Mouse (Mus musculus): ENCODE data around the gene Myo19. TPM values are rescaled to one million over a fixed set of nuclear protein-coding genes. Genes with fewer than 3 reads are reported as not detected.

Myo19 gene
- polyA plus RNA-seq, 1 experiment from 2014 or later: 6.8 TPM

DNA sequence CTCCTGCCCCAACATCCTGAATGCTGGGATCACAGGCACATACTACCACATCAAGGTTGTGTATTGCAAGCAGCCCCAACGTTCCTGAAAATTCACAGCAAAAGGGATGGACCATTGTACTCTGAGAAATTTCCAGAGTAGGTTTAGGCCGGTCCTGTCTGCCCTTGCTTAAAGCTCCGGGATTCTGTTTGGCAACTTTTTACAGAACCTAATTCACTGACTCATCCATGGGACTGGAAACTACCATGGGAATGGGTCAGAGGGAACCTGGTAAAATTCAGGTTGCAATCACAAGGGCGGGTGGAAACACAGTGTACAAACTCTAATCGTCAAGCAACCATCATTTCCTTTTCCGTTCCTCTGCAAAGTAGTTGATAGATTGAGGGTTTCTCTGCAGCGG lies 40.0 kb downstream of the Myo19 start:
- 83% methylated on average over 7 of the region's 7 CpGs for WGBS
- H3K9ac ChIP-seq: no peak overlapping the region
- H3K9me3 ChIP-seq: no peaks in the 10 kb centered on the region
- no peaks in the 10 kb centered on the region for H3K36me3 ChIP-seq
- no peak for ATAC-seq (ENCODE audit: low FRiP score, low read depth)
- H3K27ac ChIP-seq (replicated peaks): no peak overlapping the region
- no peaks in the 10 kb centered on the region for H3K27me3 ChIP-seq
- no peak overlapping the region for H3K4me3 ChIP-seq
- no peak overlapping the region for H3K4me2 ChIP-seq
- H3K4me1 ChIP-seq (replicated peaks): peaks cover 18% of the 10 kb centered on the region

DNA sequence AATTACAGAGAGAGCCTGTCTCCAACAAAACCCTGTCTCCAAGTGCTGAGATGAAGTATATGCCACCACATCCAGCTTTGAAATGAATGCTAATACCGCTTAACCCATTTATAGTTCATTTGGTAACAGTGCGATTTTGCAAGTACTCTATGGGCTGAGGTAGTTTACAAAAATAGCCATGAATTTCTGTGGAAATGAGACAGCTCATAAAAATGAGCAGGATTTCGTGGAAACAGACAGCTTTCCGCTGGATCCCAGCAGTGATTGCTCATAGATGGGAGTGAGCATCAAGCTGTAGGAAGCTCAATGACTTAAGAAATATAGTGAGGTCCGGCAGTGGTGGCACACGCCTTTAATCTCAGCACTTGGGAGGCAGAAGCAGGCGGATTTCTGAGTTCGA lies 41.0 kb downstream of the Myo19 start:
- H3K36me3 ChIP-seq: no peaks in the 10 kb centered on the region

DNA sequence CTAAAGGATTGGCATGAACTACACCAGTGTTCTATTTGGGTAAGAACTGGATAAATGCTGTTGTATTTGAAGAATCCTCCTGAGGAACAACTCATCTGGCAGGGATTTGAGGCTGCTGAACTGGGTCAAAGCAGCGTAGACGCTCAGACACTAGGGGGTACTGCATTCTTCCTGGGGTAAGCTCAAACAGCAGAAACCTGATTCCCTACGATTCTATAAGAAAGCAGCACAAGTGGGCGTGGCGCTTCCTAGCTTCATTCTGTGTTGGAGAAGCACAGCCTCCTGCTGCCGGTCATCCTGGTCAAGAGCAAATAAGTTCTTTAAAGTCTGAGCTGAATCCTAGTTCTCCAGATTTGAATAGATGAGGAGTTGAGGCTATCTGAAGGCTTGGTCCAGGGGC lies 52.3 kb downstream of the Myo19 start:
- no peak overlapping the region for H3K4me3 ChIP-seq
- 18% methylated on average over 6 of the region's 6 CpGs for WGBS
- ATAC-seq (ENCODE audit: low FRiP score, low read depth): no peak
- H3K9me3 ChIP-seq: no peaks in the 10 kb centered on the region
- H3K27me3 ChIP-seq: no peaks in the 10 kb centered on the region
- H3K36me3 ChIP-seq: no peaks in the 10 kb centered on the region
- H3K27ac ChIP-seq (replicated peaks): no peak overlapping the region
- no peaks in the 10 kb centered on the region for H3K4me1 ChIP-seq (replicated peaks)
- H3K4me2 ChIP-seq: no peak overlapping the region
- H3K9ac ChIP-seq: no peak overlapping the region

More for the DNA sequence above, 41.0 kb downstream of the Myo19 start:
- Histone ChIP-seq H3K9ac (no peak overlapping the region), H3K9me3 (no peaks in the 10 kb centered on the region), H3K4me1 (replicated peaks) (peaks cover 12% of the 10 kb centered on the region; the same call in 1 of the 2 replicates), H3K4me2 (no peak overlapping the region), H3K4me3 (no peak overlapping the region), H3K27me3 (no peaks in the 10 kb centered on the region), H3K27ac (replicated peaks) (no peak overlapping the region)
- 91% methylated on average over 8 of the region's 8 CpGs for WGBS
- ATAC-seq (ENCODE audit: low FRiP score, low read depth): no peak

DNA sequence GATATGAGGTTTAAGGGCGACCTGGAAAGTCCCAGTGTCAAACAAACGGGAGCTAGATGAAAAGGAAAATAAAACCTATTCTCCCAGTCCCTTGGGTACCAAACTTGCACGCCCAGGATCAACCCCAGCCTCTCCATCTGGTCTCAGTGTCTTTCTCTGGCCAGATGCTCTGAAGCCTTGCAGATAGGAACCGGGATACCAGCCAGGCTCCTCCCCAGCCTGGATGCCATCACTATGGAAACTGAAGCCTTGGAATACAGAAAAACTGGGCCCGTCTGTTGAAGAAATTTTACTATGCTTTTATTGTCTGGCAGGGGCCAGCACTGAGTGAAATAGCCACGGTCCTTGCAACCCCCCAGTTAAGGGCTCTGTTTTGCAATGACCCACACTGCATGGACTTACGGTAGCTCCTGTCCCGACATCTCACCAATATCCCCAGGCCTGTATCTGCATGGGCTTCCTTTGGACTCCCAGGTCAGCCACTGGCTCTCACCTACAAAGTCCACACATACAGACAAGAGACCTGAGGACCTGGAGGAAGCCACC lies 59.6 kb downstream of the Myo19 start:
- H3K4me3 ChIP-seq: no peak overlapping the region
- H3K9me3 ChIP-seq: no peaks in the 10 kb centered on the region
- no peaks in the 10 kb centered on the region for H3K36me3 ChIP-seq
- 0 out of 2 replicates have a peak, but pooled peaks cover 4% of the 10 kb centered on the region for H3K27me3 ChIP-seq
- peak overlapping the region; percentile 53; the same call in 1 of the 2 replicates for H3K27ac ChIP-seq (replicated peaks)
- WGBS: 37% methylated on average over 8 of the region's 8 CpGs
- no peak overlapping the region for H3K4me2 ChIP-seq
- no peak overlapping the region for H3K9ac ChIP-seq
- H3K4me1 ChIP-seq (replicated peaks): peaks cover 19% of the 10 kb centered on the region
- peak; percentile 77; the same call in 1 of the 2 replicates for ATAC-seq (ENCODE audit: low FRiP score, low read depth)

DNA sequence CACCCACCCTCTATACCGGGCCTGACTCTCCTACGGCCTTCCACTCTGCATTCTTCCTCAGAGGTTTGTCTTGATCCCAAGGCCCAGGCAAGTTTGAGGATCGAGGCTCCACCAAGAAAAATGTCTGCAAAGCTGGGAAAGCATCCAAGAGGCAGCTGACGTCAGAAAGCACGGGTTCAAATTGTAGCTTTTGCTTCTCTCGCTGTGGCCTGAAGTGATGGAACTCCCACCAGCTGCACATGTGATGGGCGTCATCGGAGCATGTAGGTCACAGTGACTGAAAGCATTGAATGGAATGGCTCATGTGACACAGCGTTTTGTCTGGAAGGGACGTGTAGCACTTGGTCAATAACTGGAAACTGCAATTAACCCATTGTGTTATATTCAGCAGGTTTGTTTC lies 60.2 kb downstream of the Myo19 start:
- no peak overlapping the region for H3K4me3 ChIP-seq
- no peaks in the 10 kb centered on the region for H3K36me3 ChIP-seq
- no peak for ATAC-seq (ENCODE audit: low FRiP score, low read depth)
- no peaks in the 10 kb centered on the region for H3K9me3 ChIP-seq
- H3K27ac ChIP-seq (replicated peaks): peak overlapping the region; percentile 53; the same call in 1 of the 2 replicates
- no peak overlapping the region for H3K9ac ChIP-seq
- peaks cover 23% of the 10 kb centered on the region for H3K4me1 ChIP-seq (replicated peaks)
- 0 out of 2 replicates have a peak, but pooled peaks cover 4% of the 10 kb centered on the region for H3K27me3 ChIP-seq
- H3K4me2 ChIP-seq: no peak overlapping the region
- 56% methylated on average over 10 of the region's 10 CpGs for WGBS

- Histone ChIP-seq H3K9me3 (no peaks in the 10 kb centered on the region), H3K4me3 (no peak overlapping the region), H3K27ac (replicated peaks) (no peak overlapping the region), H3K4me2 (peak overlapping the region; percentile 40), H3K36me3 (no peaks in the 10 kb centered on the region), H3K27me3 (0 out of 2 replicates have a peak, but pooled peaks cover 4% of the 10 kb centered on the region), H3K4me1 (replicated peaks) (peaks cover 26% of the 10 kb centered on the region), H3K9ac (no peak overlapping the region)
- WGBS: 3% methylated on average over 15 of the region's 15 CpGs
- no peak for ATAC-seq (ENCODE audit: low FRiP score, low read depth)
Measured at GRCm38 (mm10) chr11:84943948-84944347, 64.0 kb downstream of the Myo19 start.

- no peak for ATAC-seq (ENCODE audit: low FRiP score, low read depth)
- Histone ChIP-seq H3K27ac (replicated peaks) (no peak overlapping the region), H3K36me3 (no peaks in the 10 kb centered on the region), H3K9ac (no peak overlapping the region), H3K9me3 (no peaks in the 10 kb centered on the region), H3K4me1 (replicated peaks) (peaks cover 24% of the 10 kb centered on the region), H3K4me3 (no peak overlapping the region), H3K27me3 (0 out of 2 replicates have a peak, but pooled peaks cover 4% of the 10 kb centered on the region), H3K4me2 (0 out of 2 replicates have a peak overlapping the region, but pooled peaks have one; percentile 3)
- 8% methylated on average over 12 of the region's 12 CpGs for WGBS
Measured at GRCm38 (mm10) chr11:84944639-84945435, 64.9 kb downstream of the Myo19 start.

GRCm38 (mm10) chr11:84945841-84946240 lies 65.9 kb downstream of the Myo19 start:
- Histone ChIP-seq H3K4me1 (replicated peaks) (peaks cover 19% of the 10 kb centered on the region), H3K9me3 (no peaks in the 10 kb centered on the region), H3K27me3 (0 out of 2 replicates have a peak, but pooled peaks cover 4% of the 10 kb centered on the region), H3K4me2 (no peak overlapping the region), H3K27ac (replicated peaks) (no peak overlapping the region), H3K9ac (no peak overlapping the region), H3K4me3 (no peak overlapping the region), H3K36me3 (no peaks in the 10 kb centered on the region)
- WGBS: 74% methylated on average over 3 of the region's 3 CpGs
- ATAC-seq (ENCODE audit: low FRiP score, low read depth): no peak

DNA sequence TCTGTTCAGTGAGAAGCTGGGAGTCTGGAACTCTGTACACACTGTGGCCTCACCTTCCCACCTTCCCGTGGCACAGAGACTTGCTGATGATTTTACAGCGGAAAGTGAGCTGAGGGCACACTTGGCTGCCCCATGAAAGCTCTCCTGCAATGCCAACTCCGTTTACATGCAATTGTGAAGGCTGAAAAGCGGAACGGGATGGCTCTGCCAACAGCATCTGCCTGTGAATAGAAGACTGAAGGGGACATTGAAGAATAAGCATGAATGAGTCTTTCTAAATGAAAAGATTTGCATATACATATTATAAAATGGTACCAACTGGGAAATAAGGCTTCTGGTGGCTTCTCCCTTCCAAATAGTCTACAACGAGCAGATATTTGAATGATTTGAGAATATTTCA lies 67.3 kb downstream of the Myo19 start:
- H3K27ac ChIP-seq (replicated peaks): peak overlapping the region; percentile 0; the same call in 1 of the 2 replicates
- ATAC-seq (ENCODE audit: low FRiP score, low read depth): no peak
- no peaks in the 10 kb centered on the region for H3K9me3 ChIP-seq
- 45% methylated on average over 6 of the region's 6 CpGs for WGBS
- 0 out of 2 replicates have a peak, but pooled peaks cover 4% of the 10 kb centered on the region for H3K27me3 ChIP-seq
- H3K4me1 ChIP-seq (replicated peaks): peaks cover 19% of the 10 kb centered on the region
- no peak overlapping the region for H3K4me3 ChIP-seq
- H3K4me2 ChIP-seq: no peak overlapping the region
- H3K9ac ChIP-seq: no peak overlapping the region
- no peaks in the 10 kb centered on the region for H3K36me3 ChIP-seq

- Histone ChIP-seq H3K9me3 (no peaks in the 10 kb centered on the region), H3K27ac (replicated peaks) (no peak overlapping the region), H3K4me2 (no peak overlapping the region), H3K4me1 (replicated peaks) (peaks cover 19% of the 10 kb centered on the region), H3K27me3 (0 out of 2 replicates have a peak, but pooled peaks cover 4% of the 10 kb centered on the region), H3K9ac (no peak overlapping the region), H3K36me3 (no peaks in the 10 kb centered on the region), H3K4me3 (no peak overlapping the region)
- WGBS: 38% methylated on average over 3 of the region's 3 CpGs
- ATAC-seq (ENCODE audit: low FRiP score, low read depth): no peak
Measured at GRCm38 (mm10) chr11:84948114-84948513, 68.2 kb downstream of the Myo19 start.

DNA sequence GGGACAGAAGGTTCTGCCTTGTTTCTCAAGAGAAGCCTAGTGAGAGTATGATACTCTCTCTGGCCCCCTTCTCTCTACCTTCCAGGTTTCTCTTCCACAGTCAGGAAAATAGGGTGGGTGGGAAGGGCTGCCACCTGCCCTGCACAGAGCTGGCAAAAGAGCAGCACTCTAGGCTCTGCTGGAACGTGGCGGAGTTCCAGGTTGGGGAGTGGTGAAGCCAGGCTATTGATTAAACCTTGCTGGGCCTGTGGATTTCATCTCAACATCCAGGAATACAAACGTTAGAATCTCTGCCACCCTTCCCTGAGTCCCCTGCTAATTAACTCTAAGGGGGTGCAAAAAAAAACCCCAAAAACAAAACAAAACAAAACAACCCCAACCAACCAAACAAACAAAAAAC lies 68.6 kb downstream of the Myo19 start:
- H3K27me3 ChIP-seq: 0 out of 2 replicates have a peak, but pooled peaks cover 4% of the 10 kb centered on the region
- no peak overlapping the region for H3K9ac ChIP-seq
- no peak overlapping the region for H3K4me3 ChIP-seq
- peaks cover 18% of the 10 kb centered on the region for H3K4me1 ChIP-seq (replicated peaks)
- 45% methylated on average over 3 of the region's 3 CpGs for WGBS
- H3K36me3 ChIP-seq: no peaks in the 10 kb centered on the region
- H3K9me3 ChIP-seq: no peaks in the 10 kb centered on the region
- H3K4me2 ChIP-seq: no peak overlapping the region
- H3K27ac ChIP-seq (replicated peaks): no peak overlapping the region
- ATAC-seq (ENCODE audit: low FRiP score, low read depth): no peak

GRCm38 (mm10) chr11:84952611-84953010 lies 72.7 kb downstream of the Myo19 start:
- H3K9me3 ChIP-seq: no peaks in the 10 kb centered on the region
- peaks cover 16% of the 10 kb centered on the region for H3K27me3 ChIP-seq
- no peak overlapping the region for H3K27ac ChIP-seq (replicated peaks)
- peaks cover 4% of the 10 kb centered on the region for H3K4me1 ChIP-seq (replicated peaks)
- H3K4me3 ChIP-seq: no peak overlapping the region
- H3K9ac ChIP-seq: no peak overlapping the region
- no peak overlapping the region for H3K4me2 ChIP-seq
- no peaks in the 10 kb centered on the region for H3K36me3 ChIP-seq
- WGBS: 68% methylated on average over 2 of the region's 2 CpGs
- ATAC-seq (ENCODE audit: low FRiP score, low read depth): no peak

Data from hindbrain, embryonic 15.5 days (tissue).